Mouse (Mus musculus): ENCODE results near the gene Myo15b. TPM values are rescaled to one million over a fixed set of nuclear protein-coding genes. Genes with fewer than 3 reads are reported as not detected.

Gene Myo15b
- polyA plus RNA-seq, 1 experiment from 2014 or later, result 0.54 TPM

GRCm38 (mm10) chr11:115836656-115837395 lies 21.4 kb upstream of the Myo15b start:
- Histone ChIP-seq H3K27ac (replicated peaks; ENCODE audit: low read depth, low read length) (no peak overlapping the region), H3K9me3 (ENCODE audit: control insufficient read depth, low read length) (no peaks in the 10 kb centered on the region), H3K4me3 (ENCODE audit: low read depth, low read length) (no peak overlapping the region), H3K4me1 (ENCODE audit: control insufficient read depth, insufficient read depth, low read length) (peaks cover 31% of the 10 kb centered on the region), H3K36me3 (ENCODE audit: control insufficient read depth, insufficient read depth, low read length) (no peaks in the 10 kb centered on the region), H3K27me3 (replicated peaks; ENCODE audit: control insufficient read depth, insufficient read depth, low read length) (0 out of 2 replicates have a peak, but pooled peaks cover 1% of the 10 kb centered on the region), H3K4me2 (ENCODE audit: low read depth, low read length) (no peak overlapping the region), H3K9ac (ENCODE audit: low read depth, low read length) (no peak overlapping the region)
- no peak for DNase-seq (ENCODE audit: low spot score)
- WGBS, result 44% methylated on average over 11 of the region's 11 CpGs
- ATAC-seq (ENCODE audit: low read depth), result no peak

- DNase-seq (ENCODE audit: low spot score) (no peak), ATAC-seq (ENCODE audit: low read depth) (no peak)
- Histone ChIP-seq H3K36me3 (ENCODE audit: control insufficient read depth, insufficient read depth, low read length) (no peaks in the 10 kb centered on the region), H3K9ac (ENCODE audit: low read depth, low read length) (no peak overlapping the region), H3K27me3 (replicated peaks; ENCODE audit: control insufficient read depth, insufficient read depth, low read length) (no peaks in the 10 kb centered on the region), H3K9me3 (ENCODE audit: control insufficient read depth, low read length) (no peaks in the 10 kb centered on the region), H3K4me2 (ENCODE audit: low read depth, low read length) (no peak overlapping the region), H3K27ac (replicated peaks; ENCODE audit: low read depth, low read length) (no peak overlapping the region), H3K4me3 (ENCODE audit: low read depth, low read length) (no peak overlapping the region), H3K4me1 (ENCODE audit: control insufficient read depth, insufficient read depth, low read length) (peaks cover 30% of the 10 kb centered on the region)
- WGBS, result 89% methylated on average over 22 of the region's 22 CpGs
These were observed 20.4 kb upstream of the Myo15b start for GRCm38 (mm10) chr11:115837606-115838345.

- H3K4me3 ChIP-seq (ENCODE audit: low read depth, low read length), result no peak overlapping the region
- H3K4me1 ChIP-seq (ENCODE audit: control insufficient read depth, insufficient read depth, low read length), result peaks cover 20% of the 10 kb centered on the region
- 22% methylated on average over 4 of the region's 4 CpGs for WGBS
- no peak overlapping the region for H3K27ac ChIP-seq (replicated peaks; ENCODE audit: low read depth, low read length)
- ATAC-seq (ENCODE audit: low read depth) (peak; percentile 82), DNase-seq (ENCODE audit: low spot score) (peak; percentile 87)
- H3K9me3 ChIP-seq (ENCODE audit: control insufficient read depth, low read length), result no peaks in the 10 kb centered on the region
- H3K36me3 ChIP-seq (ENCODE audit: control insufficient read depth, insufficient read depth, low read length), result no peaks in the 10 kb centered on the region
- H3K27me3 ChIP-seq (replicated peaks; ENCODE audit: control insufficient read depth, insufficient read depth, low read length), result no peaks in the 10 kb centered on the region
- no peak overlapping the region for H3K9ac ChIP-seq (ENCODE audit: low read depth, low read length)
- H3K4me2 ChIP-seq (ENCODE audit: low read depth, low read length), result no peak overlapping the region
These were observed 19.3 kb upstream of the Myo15b start for GRCm38 (mm10) chr11:115838895-115839311.

- 62% methylated on average over 3 of the region's 3 CpGs for WGBS
- Histone ChIP-seq H3K27me3 (replicated peaks; ENCODE audit: control insufficient read depth, insufficient read depth, low read length) (no peaks in the 10 kb centered on the region), H3K27ac (replicated peaks; ENCODE audit: low read depth, low read length) (no peak overlapping the region), H3K4me3 (ENCODE audit: low read depth, low read length) (no peak overlapping the region), H3K9me3 (ENCODE audit: control insufficient read depth, low read length) (no peaks in the 10 kb centered on the region), H3K4me1 (ENCODE audit: control insufficient read depth, insufficient read depth, low read length) (peaks cover 20% of the 10 kb centered on the region), H3K4me2 (ENCODE audit: low read depth, low read length) (no peak overlapping the region), H3K36me3 (ENCODE audit: control insufficient read depth, insufficient read depth, low read length) (no peaks in the 10 kb centered on the region), H3K9ac (ENCODE audit: low read depth, low read length) (no peak overlapping the region)
- ATAC-seq (ENCODE audit: low read depth), result no peak
- no peak for DNase-seq (ENCODE audit: low spot score)
These were observed 18.5 kb upstream of the Myo15b start for GRCm38 (mm10) chr11:115839732-115840131.

- H3K4me2 ChIP-seq (ENCODE audit: low read depth, low read length), result no peak overlapping the region
- peaks cover 20% of the 10 kb centered on the region for H3K4me1 ChIP-seq (ENCODE audit: control insufficient read depth, insufficient read depth, low read length)
- no peaks in the 10 kb centered on the region for H3K36me3 ChIP-seq (ENCODE audit: control insufficient read depth, insufficient read depth, low read length)
- no peaks in the 10 kb centered on the region for H3K27me3 ChIP-seq (replicated peaks; ENCODE audit: control insufficient read depth, insufficient read depth, low read length)
- H3K9me3 ChIP-seq (ENCODE audit: control insufficient read depth, low read length), result no peaks in the 10 kb centered on the region
- ATAC-seq (ENCODE audit: low read depth) (no peak), DNase-seq (ENCODE audit: low spot score) (no peak)
- WGBS, result 84% methylated on average over 6 of the region's 6 CpGs
- no peak overlapping the region for H3K4me3 ChIP-seq (ENCODE audit: low read depth, low read length)
- no peak overlapping the region for H3K27ac ChIP-seq (replicated peaks; ENCODE audit: low read depth, low read length)
- no peak overlapping the region for H3K9ac ChIP-seq (ENCODE audit: low read depth, low read length)
These were observed 17.2 kb upstream of the Myo15b start for GRCm38 (mm10) chr11:115841044-115841443.

- Histone ChIP-seq H3K4me2 (ENCODE audit: low read depth, low read length) (no peak overlapping the region), H3K9ac (ENCODE audit: low read depth, low read length) (0 out of 2 replicates have a peak overlapping the region, but pooled peaks have one; percentile 8), H3K27ac (replicated peaks; ENCODE audit: low read depth, low read length) (peak overlapping the region; percentile 68), H3K9me3 (ENCODE audit: control insufficient read depth, low read length) (no peaks in the 10 kb centered on the region), H3K4me1 (ENCODE audit: control insufficient read depth, insufficient read depth, low read length) (peaks cover 20% of the 10 kb centered on the region), H3K27me3 (replicated peaks; ENCODE audit: control insufficient read depth, insufficient read depth, low read length) (no peaks in the 10 kb centered on the region), H3K36me3 (ENCODE audit: control insufficient read depth, insufficient read depth, low read length) (no peaks in the 10 kb centered on the region), H3K4me3 (ENCODE audit: low read depth, low read length) (no peak overlapping the region)
- ATAC-seq (ENCODE audit: low read depth), result no peak
- peak; percentile 29 for DNase-seq (ENCODE audit: low spot score)
- WGBS, result 18% methylated on average over 6 of the region's 6 CpGs
These were observed 16.1 kb upstream of the Myo15b start for GRCm38 (mm10) chr11:115841961-115842550.

GRCm38 (mm10) chr11:115843141-115843890 lies 14.9 kb upstream of the Myo15b start:
- H3K4me3 ChIP-seq (ENCODE audit: low read depth, low read length), result no peak overlapping the region
- no peaks in the 10 kb centered on the region for H3K36me3 ChIP-seq (ENCODE audit: control insufficient read depth, insufficient read depth, low read length)
- ATAC-seq (ENCODE audit: low read depth) (no peak), DNase-seq (ENCODE audit: low spot score) (no peak)
- H3K4me1 ChIP-seq (ENCODE audit: control insufficient read depth, insufficient read depth, low read length), result peaks cover 20% of the 10 kb centered on the region
- no peak overlapping the region for H3K9ac ChIP-seq (ENCODE audit: low read depth, low read length)
- no peaks in the 10 kb centered on the region for H3K9me3 ChIP-seq (ENCODE audit: control insufficient read depth, low read length)
- H3K27me3 ChIP-seq (replicated peaks; ENCODE audit: control insufficient read depth, insufficient read depth, low read length), result no peaks in the 10 kb centered on the region
- no peak overlapping the region for H3K4me2 ChIP-seq (ENCODE audit: low read depth, low read length)
- H3K27ac ChIP-seq (replicated peaks; ENCODE audit: low read depth, low read length), result no peak overlapping the region
- 79% methylated on average over 10 of the region's 14 CpGs for WGBS

- Histone ChIP-seq H3K4me3 (ENCODE audit: low read depth, low read length) (no peak overlapping the region), H3K4me1 (ENCODE audit: control insufficient read depth, insufficient read depth, low read length) (peaks cover 17% of the 10 kb centered on the region), H3K36me3 (ENCODE audit: control insufficient read depth, insufficient read depth, low read length) (no peaks in the 10 kb centered on the region), H3K27ac (replicated peaks; ENCODE audit: low read depth, low read length) (no peak overlapping the region), H3K9me3 (ENCODE audit: control insufficient read depth, low read length) (no peaks in the 10 kb centered on the region), H3K9ac (ENCODE audit: low read depth, low read length) (no peak overlapping the region), H3K27me3 (replicated peaks; ENCODE audit: control insufficient read depth, insufficient read depth, low read length) (no peaks in the 10 kb centered on the region), H3K4me2 (ENCODE audit: low read depth, low read length) (no peak overlapping the region)
- WGBS, result 72% methylated on average over 5 of the region's 5 CpGs
- DNase-seq (ENCODE audit: low spot score) (no peak), ATAC-seq (ENCODE audit: low read depth) (no peak)
These were observed 14.3 kb upstream of the Myo15b start for GRCm38 (mm10) chr11:115843891-115844239.

All from embryonic facial prominence, embryonic 14.5 days (tissue).